Mouse (Mus musculus): ENCODE results near the gene Otoa.
A peak's percentile ranks its signal among the peaks of the same experiment; 100 is the strongest.

Gene Otoa

DNA sequence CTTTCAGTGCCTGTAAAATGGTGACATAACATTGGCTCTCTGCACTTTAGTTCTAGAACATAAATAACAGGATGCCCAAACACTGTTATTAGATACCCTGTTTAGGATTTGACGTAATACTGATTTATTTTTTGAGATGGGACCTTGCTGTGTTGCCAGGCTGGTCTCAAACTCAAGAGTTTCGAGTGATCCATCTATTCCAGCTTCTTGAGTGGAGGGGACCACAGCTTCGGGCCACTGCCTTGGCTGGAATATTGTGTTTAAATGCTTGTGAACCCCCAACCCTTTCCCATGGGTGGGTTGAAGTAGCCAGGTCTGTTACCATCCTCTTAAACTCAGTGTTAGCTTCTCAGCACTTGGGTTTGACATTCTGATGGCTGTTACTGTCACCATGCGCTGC lies at the start of gene Otoa:
Gene Otoa, plus strand, starts transcription at position 301 of the 400 bp plus-strand sequence.
- no peak for DNase-seq (ENCODE audit: low read depth, low spot score)

DNA sequence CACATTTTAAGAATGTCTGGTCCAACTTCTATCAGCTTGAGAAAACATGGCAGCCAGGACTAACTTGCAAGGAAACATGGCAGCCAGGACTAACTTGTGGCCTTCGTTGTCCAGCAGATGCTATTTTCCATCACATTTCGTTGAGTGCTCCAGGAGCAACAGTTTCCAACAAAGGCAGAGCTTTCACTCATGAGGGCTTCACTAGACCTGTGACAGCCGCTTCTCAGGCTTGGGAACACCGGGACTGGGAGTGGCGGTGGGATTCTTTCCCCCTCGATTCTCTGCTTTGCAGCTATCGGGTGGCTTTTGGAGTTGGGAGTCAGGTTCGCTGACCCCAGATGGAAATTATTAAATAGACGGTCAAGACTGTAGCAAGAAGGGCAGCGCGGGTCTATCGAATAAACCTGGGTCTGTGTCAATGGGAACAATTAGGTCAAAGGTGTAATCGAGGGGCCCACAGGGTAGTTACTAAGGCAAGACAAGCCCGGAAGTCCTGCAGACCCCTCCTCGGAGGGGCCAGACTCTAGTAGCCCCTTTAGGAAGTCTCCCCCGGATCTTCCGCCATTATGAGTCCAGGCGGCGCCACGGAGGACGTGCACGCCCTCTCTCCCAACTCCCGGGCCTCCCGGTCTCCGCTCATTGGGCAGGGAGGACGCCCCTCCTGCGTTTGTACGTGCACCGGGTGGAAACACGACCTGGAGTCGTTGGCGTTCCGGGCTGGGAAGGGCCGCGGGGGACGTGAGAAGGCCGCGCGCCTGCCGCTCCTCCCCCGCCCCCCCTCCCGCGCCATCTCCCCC lies 47.4 kb upstream of the Otoa start, which contains the start of gene Mettl9:
Gene Mettl9, plus strand, starts transcription at position 590 of the 797 bp plus-strand sequence.
- peak; percentile 91 for DNase-seq (ENCODE audit: low read depth, low spot score)

DNA sequence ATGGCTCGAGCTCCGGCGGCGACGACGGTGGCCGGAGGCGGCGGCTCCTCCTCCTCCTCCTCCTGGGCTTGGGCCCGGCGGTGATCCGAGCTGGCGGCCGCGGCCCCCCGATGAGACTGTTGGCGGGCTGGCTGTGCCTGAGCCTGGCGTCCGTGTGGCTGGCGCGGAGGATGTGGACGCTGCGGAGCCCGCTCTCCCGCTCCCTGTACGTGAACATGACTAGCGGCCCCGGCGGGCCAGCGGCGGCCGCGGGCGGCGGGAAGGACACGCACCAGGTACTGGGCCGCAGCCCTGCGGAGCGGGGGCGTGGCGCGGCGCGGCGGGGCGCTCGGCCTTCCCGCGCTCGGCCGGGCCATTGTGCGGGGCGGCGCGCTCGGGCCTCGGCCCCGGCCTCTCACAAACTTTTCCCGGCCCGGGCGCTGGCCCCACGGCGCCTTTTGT lies 46.7 kb upstream of the Otoa start:
- no peak for DNase-seq (ENCODE audit: low read depth, low spot score)

DNA sequence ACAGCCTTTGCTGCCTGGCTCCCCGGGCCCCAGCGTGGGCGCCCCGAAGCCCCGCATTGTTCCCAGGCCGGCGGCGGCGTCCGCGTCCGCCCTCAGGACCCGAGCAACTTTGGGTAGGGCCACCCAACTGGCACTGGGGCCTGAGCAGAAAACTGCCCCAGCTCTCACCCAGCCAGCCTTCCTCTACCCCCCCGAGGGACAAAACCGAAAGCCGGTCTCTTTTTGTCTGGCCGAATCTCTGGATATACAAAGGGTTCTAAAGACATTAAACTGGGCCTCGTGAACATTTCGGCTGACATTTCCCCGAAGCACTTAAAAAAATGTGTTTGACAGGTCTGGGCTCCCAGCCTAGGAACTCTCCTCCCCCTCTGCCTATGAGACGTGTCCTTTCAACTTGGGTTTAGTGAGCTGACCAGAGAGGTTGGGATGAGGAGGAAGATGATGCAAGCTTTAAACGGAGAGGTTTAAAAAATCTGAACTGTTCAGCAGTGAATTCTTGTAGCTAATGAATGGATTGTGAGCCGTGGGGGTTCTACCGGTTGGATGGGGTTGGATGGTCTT lies 46.2 kb upstream of the Otoa start:
- DNase-seq (ENCODE audit: low read depth, low spot score) = no peak

DNA sequence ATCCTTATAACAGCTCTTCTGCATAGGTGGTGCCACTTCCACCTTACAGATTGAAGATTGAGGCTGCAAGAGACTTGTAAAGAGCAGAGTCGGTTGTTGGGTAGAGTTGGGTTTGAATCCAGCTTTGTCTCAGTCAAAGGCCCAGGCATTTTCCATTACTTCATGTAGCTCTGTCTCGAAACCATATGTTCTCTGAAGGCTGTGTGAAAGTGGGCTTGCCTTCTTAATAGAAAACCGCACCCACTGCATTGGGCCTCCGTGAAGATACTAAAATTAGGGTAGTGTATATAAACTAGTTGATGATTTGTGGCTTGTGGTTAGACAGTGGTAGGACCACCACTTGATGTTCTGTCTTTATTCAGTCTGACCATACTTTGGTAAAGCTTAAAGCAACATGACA lies 40.9 kb upstream of the Otoa start:
- DNase-seq (ENCODE audit: low read depth, low spot score) = no peak

DNA sequence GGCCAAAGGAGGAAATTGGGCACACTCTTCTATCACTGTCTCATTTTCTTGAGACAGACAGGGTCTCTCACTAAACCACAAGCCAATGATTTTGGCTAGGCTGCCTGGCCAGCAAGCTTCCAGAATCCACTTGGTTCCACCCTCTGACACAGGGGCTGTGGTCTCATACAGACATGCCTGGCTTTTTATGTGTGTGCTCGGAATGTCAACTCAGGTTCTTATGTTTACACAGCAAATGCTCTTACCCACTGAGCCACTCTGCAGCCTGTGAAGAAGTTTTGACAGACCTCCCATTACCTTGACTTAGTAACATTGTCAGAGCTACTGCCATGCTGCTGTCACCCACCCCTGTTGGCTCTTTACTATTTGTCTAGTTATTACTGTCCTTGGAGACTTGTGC lies 39.5 kb upstream of the Otoa start:
- no peak for DNase-seq (ENCODE audit: low read depth, low spot score)

DNA sequence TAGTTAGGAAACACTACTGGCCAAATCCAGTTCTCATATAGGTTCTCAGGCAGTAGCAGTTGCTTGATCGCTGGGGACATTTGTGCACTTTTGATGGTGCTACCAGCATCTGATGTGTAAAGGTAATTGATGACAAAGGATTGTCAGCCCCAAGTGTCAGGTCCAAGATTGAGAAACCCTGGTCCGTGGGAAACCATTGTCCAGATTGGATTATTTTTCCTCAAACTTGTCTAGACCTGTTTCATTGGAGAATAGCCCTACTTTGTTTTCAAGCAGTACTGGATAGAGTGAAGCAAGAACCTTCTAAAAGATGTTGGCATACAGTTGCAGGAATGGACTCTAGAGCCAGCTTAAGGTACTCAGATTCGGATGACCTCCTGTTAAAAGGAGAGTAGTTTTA lies 38.4 kb upstream of the Otoa start:
- DNase-seq (ENCODE audit: low read depth, low spot score) = no peak

DNA sequence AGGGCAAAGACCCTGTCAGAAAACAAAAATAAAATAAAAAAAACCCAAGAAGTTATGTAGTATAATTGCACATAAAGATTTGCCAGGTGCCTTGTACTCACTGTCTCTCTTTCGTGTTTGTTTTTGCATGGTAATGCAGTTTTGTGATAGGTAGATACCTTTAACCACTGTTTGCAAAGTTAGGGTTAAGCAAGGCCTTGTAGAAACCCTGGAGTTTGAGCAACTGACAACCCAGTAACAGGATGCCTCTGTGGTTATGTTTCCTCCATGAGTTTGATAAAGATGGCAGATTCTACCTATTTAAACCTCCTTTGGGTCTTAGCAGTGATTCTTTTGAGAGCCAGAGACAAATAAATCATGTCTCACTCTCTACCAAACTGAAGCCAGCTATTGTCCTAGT lies 37.9 kb upstream of the Otoa start:
- no peak for DNase-seq (ENCODE audit: low read depth, low spot score)

DNA sequence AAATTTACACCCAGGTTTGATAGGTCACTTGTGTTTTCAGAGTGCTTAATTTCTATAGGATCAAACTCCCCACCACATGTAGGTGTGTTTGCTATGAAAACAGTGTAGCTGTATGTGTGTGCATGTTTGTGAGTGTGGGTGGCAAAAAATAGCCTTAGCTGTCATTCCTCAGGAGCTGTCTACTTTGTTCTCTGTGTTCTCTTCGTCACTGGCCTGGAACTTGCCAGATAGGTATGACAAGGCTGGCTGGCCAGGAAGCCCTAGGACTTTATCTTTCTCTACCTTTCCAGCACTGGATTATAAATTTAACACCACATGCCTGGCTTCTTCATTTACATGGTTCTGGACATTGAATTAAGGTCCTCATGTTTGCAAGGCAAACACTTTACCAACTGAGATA lies 37.2 kb upstream of the Otoa start:
- DNase-seq (ENCODE audit: low read depth, low spot score) = no peak

DNA sequence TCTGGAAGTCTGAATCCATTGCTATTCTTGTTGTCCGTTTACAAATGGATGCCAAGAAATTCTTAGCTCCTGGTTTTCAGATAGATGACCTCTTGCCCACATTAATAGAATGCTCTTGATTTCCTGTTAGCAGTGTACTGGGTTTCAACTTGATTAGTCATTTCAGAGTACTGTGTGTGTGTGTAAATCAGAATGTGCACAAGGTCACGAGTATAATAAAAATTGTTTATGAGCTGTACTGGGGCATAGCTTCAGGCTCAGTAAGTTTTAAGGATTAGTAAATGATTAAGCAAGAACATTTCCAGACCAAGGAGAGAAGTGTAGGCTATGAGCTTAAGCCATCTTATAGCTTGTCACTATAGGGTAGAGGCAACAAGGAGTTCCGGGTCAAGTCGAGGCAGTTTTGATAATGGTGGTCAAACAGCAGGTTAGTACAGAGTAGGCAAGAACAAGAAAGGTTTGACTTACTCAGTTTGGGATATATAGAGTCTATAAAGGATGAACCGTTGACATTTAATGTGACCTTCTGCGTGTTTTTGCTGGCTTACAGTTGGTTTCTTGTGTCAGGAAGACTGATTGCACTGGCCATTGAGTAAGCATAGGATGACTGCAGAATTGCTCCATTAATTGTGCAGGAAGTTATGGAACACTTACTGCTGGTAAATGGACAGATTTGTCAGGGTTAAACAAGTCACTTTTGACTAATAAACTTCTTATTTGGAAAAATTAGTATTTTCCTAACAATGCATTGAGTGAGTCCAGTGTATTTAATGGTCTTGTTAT lies 35.6 kb upstream of the Otoa start:
- no peak for DNase-seq (ENCODE audit: low read depth, low spot score)

DNA sequence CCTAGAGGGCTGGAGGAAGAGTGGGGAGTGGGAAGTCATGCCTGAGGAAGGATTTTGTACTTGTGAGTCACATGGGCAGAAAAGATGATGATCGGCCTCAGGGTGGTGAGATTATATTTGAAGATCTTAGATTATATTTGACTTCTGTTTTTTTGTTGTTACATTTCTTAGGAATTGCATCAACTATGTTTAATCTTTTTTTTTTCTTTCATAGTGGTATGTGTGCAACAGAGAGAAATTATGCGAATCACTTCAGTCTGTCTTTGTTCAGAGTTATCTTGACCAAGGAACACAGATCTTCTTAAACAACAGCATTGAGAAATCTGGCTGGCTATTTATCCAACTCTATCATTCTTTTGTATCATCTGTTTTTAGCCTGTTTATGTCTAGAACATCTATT lies 33.8 kb upstream of the Otoa start:
- no peak for DNase-seq (ENCODE audit: low read depth, low spot score)

DNA sequence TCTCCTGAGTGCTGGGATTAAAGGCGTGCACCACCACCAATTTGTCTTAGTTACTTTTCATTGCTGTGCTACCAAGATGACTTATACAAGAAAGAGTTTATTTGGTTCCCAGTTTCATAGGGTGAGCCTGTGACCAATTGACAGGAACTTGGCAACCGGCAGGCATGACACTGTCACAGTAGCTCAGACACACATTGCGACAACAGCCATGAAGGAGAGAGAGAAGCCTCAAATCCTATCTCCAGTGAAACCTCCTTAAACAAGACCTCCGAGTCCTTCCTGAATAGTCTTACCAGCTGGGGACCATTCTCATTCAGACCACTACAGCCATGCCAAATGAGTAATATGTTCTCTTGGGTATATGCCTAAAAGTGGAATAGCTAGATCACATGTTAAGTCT lies 28.4 kb upstream of the Otoa start:
- DNase-seq (ENCODE audit: low read depth, low spot score) = no peak

DNA sequence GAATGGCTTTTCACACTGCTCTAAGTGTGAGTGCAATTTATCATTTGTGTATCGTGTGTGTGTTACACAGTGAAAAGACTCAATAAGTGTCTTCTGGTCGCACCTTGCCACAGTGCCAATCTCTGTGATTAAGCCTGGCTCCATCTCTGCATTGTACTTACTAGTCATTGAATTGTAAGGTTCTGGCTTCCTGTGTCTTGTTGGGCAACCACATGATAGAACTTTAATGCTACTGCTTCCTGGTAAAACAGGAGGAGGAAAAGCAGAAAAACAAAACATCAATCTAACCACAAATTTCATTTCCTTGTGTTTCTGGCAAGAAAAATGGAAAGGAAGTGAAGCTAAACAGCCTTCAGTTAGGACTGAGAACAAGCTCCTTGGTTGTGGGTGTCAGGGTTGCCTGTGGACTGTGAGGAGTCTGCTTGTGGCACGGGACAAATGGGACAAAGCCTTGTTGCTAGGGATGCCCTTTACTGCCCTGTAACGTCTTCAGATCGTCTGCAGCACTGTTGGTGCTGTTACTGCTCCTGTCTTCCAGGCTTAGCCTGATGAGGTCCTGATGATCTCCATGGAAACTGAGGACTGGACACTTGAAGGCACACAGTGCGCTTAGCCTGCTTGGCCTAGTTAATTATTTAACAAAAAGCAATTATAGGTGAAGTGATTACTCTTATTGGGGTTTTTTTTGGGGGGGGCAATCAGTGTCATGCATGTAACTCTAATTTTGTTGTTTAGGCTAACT lies 21.8 kb upstream of the Otoa start:
- DNase-seq (ENCODE audit: low read depth, low spot score) = no peak

DNA sequence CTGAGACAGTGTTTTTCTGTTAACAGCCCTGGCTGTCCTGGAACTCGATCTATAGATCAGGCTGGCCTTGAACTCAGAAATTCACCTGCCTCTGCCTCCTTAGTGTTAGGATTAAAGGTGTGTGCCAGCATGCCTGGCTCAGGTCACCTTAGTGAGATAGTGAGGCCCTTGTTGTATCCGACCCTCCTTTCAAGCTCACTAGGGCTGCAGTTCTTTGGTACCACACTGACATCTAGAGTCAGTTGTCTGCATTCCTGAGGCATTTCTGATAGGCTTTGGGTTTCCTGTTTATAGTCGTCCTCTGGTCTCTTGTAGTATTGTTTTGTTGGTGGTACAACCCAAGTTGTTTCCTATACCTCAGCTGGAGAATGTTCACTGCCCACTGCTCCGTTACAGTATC lies 17.1 kb upstream of the Otoa start:
- peak; percentile 10 for DNase-seq (ENCODE audit: low read depth, low spot score)

DNA sequence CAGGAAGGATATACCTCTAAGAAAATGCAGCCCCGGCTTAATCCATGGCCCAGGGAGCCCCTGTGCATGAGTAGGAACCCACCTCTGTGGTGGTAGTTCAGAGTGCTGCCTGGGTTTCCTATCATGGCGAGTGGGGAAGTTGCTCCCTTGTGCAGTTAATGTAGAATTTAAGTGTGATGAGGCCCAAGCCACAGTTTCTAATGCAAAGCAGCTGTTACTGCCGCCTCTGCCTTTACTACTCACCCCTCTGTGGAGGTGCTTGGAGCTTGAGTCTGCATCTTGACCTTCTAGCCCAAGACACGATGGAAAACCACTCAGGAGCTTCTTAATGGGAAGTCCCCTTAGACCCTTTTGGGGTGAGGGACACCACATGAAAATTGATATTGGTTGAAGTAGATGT lies 10.2 kb upstream of the Otoa start:
- no peak for DNase-seq (ENCODE audit: low read depth, low spot score)

DNA sequence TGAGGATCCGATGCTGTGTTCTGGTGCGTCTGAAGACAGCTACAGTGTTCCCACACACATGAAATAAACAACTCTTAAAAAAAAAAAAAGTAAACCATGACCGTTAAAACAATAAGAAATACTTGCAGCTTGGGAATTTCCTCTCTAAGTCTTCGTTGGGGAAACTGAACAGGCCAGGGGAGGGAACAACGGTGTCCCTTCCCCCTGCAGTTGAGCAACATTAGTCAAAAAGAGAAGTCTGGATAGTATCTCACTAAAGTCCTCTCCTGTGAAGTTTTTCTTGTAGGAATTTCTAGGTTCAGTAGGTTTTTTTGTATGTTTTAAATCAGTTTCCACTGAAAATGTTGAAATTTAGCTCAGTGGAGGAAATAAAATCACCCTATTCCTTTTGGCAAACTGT lies 8.9 kb upstream of the Otoa start:
- DNase-seq (ENCODE audit: low read depth, low spot score) = no peak

DNA sequence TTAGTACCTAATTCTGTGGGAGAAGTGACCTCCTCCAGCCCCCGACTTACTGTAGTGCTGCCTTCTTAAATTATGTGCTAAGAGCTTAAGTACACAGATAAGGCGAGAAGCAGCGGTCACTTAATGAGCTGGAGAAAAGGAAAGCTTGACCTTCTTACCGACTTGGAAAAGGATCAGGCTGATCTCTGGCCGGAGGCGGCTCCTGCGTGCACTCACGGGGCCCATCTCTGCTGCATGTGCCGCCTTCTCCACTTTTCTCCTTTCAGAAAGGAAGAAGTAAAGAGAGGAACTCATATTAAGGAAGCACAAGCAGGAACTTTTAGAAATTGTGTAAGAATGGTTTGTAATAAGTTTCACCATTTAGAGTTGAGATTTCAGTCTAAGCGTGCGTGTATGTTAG lies 7.2 kb upstream of the Otoa start, which contains the start of gene Igsf6:
Gene Igsf6, minus strand, starts transcription at position 292 of the 400 bp plus-strand sequence.
- DNase-seq (ENCODE audit: low read depth, low spot score) = no peak

DNA sequence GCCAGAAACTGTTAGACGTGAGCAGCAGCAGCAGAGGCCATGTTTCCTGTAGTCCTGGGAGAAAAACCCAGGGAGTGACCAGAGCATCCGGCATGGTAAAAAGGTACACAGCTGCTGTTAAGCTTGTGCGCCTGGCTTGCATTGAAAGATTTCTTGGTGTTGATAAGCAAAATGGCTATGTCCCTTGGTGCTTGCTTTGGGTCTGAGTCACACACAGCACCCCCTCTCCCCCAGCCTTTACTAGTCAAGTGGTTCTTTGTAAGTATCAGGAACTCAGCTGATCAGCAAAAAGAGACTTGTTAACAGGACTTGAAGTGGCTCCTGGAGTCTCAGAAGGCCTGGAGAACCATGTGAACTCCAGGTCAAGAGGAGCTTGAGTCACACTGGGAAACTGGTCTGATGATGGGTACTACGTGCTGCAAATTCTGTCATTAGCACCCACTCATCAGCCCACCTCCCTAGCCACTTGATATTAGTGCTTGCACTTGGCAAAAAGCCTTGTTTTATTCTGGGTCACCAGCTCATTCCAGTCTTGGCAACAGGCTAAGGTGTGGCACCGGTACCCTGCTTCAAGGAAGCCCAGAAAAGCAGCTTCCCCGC lies 6.5 kb upstream of the Otoa start:
- DNase-seq (ENCODE audit: low read depth, low spot score) = no peak

DNA sequence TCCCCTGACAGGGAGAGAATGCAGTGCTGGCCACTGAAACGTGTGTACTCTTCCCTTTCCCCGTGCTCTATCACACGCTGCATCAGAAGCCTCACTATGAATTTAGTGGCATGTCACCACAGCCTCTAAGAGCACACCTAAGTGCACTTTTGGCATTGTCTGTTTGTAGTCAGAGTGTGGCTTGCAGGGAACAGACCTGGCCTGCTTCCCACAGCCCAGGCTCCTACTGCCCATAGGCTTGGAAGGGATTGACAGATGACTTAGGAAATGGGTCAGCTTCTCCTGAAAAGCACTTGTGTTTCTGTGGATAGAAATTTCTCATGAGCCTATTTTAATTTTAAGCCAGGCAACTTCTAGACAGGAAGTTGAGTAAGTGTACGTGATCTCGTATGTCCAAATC lies 6.0 kb upstream of the Otoa start:
- no peak for DNase-seq (ENCODE audit: low read depth, low spot score)

DNA sequence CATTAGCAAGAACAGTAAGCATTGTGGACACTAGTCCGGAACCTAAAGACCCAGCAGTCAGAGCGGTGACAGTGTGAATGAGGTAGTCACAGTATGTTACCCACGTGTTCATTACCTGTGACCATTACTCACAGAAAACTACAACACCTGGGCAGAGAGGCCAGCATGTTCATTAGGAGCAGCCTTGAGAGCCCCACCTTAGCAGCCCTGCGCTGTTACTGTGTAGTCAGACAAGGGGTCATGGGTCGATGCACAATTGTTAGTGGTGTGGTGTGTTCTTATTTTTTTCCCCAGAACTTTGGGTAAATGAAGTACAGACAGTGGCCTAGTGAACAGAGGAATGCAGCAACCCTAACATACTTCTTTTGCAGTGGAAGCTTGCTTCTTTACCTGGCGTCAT lies 4.1 kb upstream of the Otoa start:
- no peak for DNase-seq (ENCODE audit: low read depth, low spot score)

DNA sequence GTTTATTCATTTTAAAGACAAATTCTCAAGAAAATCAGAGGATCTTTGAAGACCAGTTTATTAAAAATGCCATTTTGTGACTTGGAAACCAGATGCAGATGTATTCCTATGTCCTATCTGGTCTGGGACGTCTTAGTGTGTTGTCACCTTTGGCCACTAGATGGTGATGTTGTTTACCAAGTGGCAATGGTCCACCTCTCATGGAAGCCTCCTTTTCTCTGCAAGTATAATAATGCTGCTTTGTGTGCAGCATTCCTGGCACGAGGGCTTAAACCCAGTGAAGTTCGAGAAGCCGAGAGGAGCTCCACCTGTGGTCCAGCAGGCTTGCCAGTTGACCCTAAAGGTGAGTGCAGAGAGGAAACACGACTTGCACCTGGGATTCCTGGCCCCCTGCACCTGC lies 3.6 kb upstream of the Otoa start:
- DNase-seq (ENCODE audit: low read depth, low spot score) = peak; percentile 46

DNA sequence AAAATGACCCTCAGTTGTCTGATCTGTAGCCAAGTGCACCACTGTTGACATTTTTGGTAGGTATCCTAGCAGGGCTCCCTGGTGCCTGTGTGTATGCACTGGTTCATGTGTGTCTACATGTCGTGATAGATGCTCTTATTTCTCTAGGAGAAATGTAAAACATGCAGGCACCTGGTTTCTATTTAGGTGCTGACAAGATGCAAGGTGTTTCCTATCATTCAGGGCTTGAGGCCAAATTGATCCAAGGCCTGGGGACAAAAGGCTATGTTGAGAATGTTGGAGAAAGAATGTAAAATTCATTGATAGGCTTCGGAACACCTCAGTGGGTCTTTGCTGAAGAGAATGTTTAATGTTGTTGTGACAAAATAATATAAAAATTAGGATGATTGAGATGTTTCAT lies 366 bp downstream of the Otoa start:
- DNase-seq (ENCODE audit: low read depth, low spot score) = no peak

Measured in telencephalon, adult 2 months (tissue).